11 mouse cellular contexts compared by ENCODE assay signal in genomic region chr8:88033054-88033453, GRCm38 (mm10).
DNase-seq lines count a peak whose midpoint lies in the region; TF ChIP-seq lines count a peak whose summit lies in the region.
"Had no signal": no experiment of that assay in that cellular context is flagged by ENCODE, and none has a peak within 500 bp of the region (broad histone marks: within the 10 kb centered on the region; RNA-seq: fewer than 3 reads in every experiment).

No protein-coding gene starts in this region.

- no peak overlapping the region for H3K4me3 ChIP-seq in left cerebral cortex, adult 2 months
- H3K4me3 ChIP-seq: intestine, embryonic 15.5 days; liver, embryonic 13.5 days had no signal

- H3K27ac ChIP-seq in left cerebral cortex, adult 2 months = no peak overlapping the region
- H3K27ac ChIP-seq: intestine, embryonic 15.5 days; liver, embryonic 13.5 days had no signal

- intact Hi-C loops in left cerebral cortex, adult 2 months (cut with DNase I) = no loop called here
- intact Hi-C loops in heart, postnatal 10 days (cut with DNase I) = no loop called here

- TF ChIP-seq CTCF in left cerebral cortex, adult 2 months (IDR thresholded peaks at IDR 0.05) = peak; percentile 51

- peak; percentile 11 for DNase-seq in adrenal gland, postnatal 25 days
- DNase-seq in adrenal gland, postnatal 4 days (ENCODE audit: low spot score in 2 of 2) = no peak
- DNase-seq in left cerebral cortex, adult 2 months (ENCODE audit: extremely low spot score in 1 of 2, low spot score in 2 of 2) = no peak
- no peak for DNase-seq in left cerebral cortex, adult 11 months (ENCODE audit: low spot score)
- peak; percentile 66 for DNase-seq in ZHBTc4 (ENCODE audit: low read depth, low spot score)
- DNase-seq in naive thymus-derived CD4-positive, alpha-beta T cell, adult 2 months (ENCODE audit: low read depth) = peak; percentile 6
- DNase-seq in ovary, adult 18-20 months (ENCODE audit: low spot score) = no peak
- no peak for DNase-seq in heart, postnatal 10 days
- DNase-seq: cerebellum, adult 9-10 months; liver, embryonic 13.5 days had no signal

Comparison
In these comparisons a context has a peak if more than half of its experiments do, and no peak if none do; other contexts are left out.
1. DNase-seq: peak in adrenal gland, postnatal 25 days (single experiment), ZHBTc4 (single experiment) and naive thymus-derived CD4-positive, alpha-beta T cell, adult 2 months (single experiment); none in adrenal gland, postnatal 4 days (0 of 2), left cerebral cortex, adult 2 months (0 of 2), left cerebral cortex, adult 11 months (single experiment), ovary, adult 18-20 months (single experiment) and heart, postnatal 10 days (0 of 2).